Mouse (Mus musculus) lung, postnatal 0 days (tissue): ENCODE data around the gene Slc7a15. TPM values are rescaled to one million over a fixed set of nuclear protein-coding genes. Genes with fewer than 3 reads are reported as not detected.
"Not testable (repeated sequence)": the region's sequence is repeated elsewhere in the genome, so short reads cannot be mapped to it uniquely, and the experiment has no call there.

ENCODE experiments used
- ATAC-seq: fragments of 200-750 bp; cut with Nextera tagmentation; 2 replicates; pipeline ENCODE4 v1.8.0; 2017; ENCODE audit warnings: moderate library complexity
- DNase-seq: peaks from one replicate; pipeline ENCODE4 v3.0.0-alpha.2; 2016; ENCODE audit warnings: low spot score
- H3K27ac ChIP-seq: fragments of 300-500 bp; sonication (generic); 2 replicates; pipeline ENCODE4 v1.5.1; 2014; ENCODE audit warnings: antibody characterized with exemption, mild to moderate bottlenecking, low read length, mixed read lengths
- H3K27me3 ChIP-seq: fragments of 300-500 bp; sonication (generic); replicated peaks from 2 replicates; pipeline ENCODE4 v1.6.1; 2014; ENCODE audit warnings: low read length, mixed read lengths; ENCODE audit not compliant: insufficient read depth
- H3K36me3 ChIP-seq: fragments of 300-500 bp; sonication (generic); 2 replicates; pipeline ENCODE4 v1.6.1; 2014; ENCODE audit warnings: low read length, mixed read lengths; ENCODE audit not compliant: insufficient read depth
- H3K4me1 ChIP-seq: fragments of 300-500 bp; sonication (generic); 2 replicates; pipeline ENCODE4 v1.6.1; 2014; ENCODE audit warnings: antibody characterized with exemption, low read depth, low read length, mixed read lengths; ENCODE audit not compliant: insufficient read depth
- H3K4me2 ChIP-seq: fragments of 300-500 bp; sonication (generic); replicated peaks from 2 replicates; pipeline ENCODE4 v1.6.1; 2014; ENCODE audit warnings: low read depth, mild to moderate bottlenecking, low read length, moderate library complexity, mixed read lengths
- H3K4me3 ChIP-seq: fragments of 300-500 bp; sonication (generic); 2 replicates; pipeline ENCODE4 v1.5.1; 2014; ENCODE audit warnings: low read depth, low read length
- H3K9ac ChIP-seq: fragments of 300-500 bp; sonication (generic); replicated peaks from 2 replicates; pipeline ENCODE4 v1.6.1; 2014; ENCODE audit warnings: low read depth, mild to moderate bottlenecking
- H3K9me3 ChIP-seq: fragments of 300-500 bp; sonication (generic); 2 replicates; pipeline ENCODE4 v1.6.1; 2016; ENCODE audit warnings: low read length, mixed read lengths
- CTCF ChIP-seq: IDR thresholded peaks from 2 replicates; pipeline ENCODE4 v1.5.1; 2016; ENCODE audit warnings: antibody characterized with exemption, mild to moderate bottlenecking
- EP300 ChIP-seq: IDR thresholded peaks from 2 replicates; pipeline ENCODE4 v1.6.1; 2016; ENCODE audit warnings: antibody characterized with exemption, mild to moderate bottlenecking, control low read depth
- WGBS: fragments of 180-500 bp; shearing (Covaris S2); extraction: QIAGEN DNeasy Blood & Tissue Kit; methylation state at CpG from one replicate; pipeline ENCODE4 v1.1.7; 2014; 5-methylcytosine and 5-hydroxymethylcytosine counted together
- polyA plus RNA-seq: library from polyadenylated mRNA; unstranded; fragments of >200 nt; fragmentation: Nextera tagmentation; extraction: Ambion mirVana; gene quantifications from 2 replicates; pipeline ENCODE4 v1.2.1, GENCODE M21; 2015

Slc7a15 gene
- polyA plus RNA-seq, 1 experiment from 2014 or later = not detected

GRCm38 (mm10) chr12:8559876-8560275 lies 39.0 kb downstream of the Slc7a15 start:
- H3K27me3 ChIP-seq, H3K9me3 ChIP-seq, H3K4me2 ChIP-seq, DNase-seq, H3K36me3 ChIP-seq, H3K9ac ChIP-seq, ATAC-seq, H3K27ac ChIP-seq, H3K4me3 ChIP-seq, H3K4me1 ChIP-seq: not testable (repeated sequence)
- WGBS = 53% methylated on average over 3 of the region's 3 CpGs

DNA sequence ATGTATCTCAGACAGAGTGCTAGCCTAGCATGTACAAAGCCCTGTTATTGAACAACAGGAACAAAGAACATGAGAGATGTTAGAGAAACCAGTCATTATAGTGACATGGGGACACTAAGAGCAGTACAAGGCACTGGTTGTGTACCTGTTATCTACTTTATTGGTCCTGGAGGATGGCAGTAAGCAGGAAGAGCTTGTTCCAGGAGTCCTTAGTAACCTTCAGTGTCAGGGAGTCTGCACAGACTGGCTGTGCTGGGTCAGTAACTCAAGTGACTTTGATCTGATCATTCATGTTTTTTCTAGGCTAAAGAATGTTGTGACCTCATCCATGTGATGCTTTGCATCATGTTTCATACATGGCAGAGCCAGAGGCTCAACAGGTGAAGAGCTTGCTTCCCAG lies 42.7 kb downstream of the Slc7a15 start:
- TF ChIP-seq CTCF (no peak), EP300 (no peak)
- H3K9ac ChIP-seq = no peak overlapping the region
- no peaks in the 10 kb centered on the region for H3K27me3 ChIP-seq
- H3K9me3 ChIP-seq = no peaks in the 10 kb centered on the region
- no peak overlapping the region for H3K27ac ChIP-seq
- no peak overlapping the region for H3K4me2 ChIP-seq
- H3K36me3 ChIP-seq = no peaks in the 10 kb centered on the region
- H3K4me1 ChIP-seq = no peaks in the 10 kb centered on the region
- ATAC-seq (no peak), DNase-seq (no peak)
- no peak overlapping the region for H3K4me3 ChIP-seq

DNA sequence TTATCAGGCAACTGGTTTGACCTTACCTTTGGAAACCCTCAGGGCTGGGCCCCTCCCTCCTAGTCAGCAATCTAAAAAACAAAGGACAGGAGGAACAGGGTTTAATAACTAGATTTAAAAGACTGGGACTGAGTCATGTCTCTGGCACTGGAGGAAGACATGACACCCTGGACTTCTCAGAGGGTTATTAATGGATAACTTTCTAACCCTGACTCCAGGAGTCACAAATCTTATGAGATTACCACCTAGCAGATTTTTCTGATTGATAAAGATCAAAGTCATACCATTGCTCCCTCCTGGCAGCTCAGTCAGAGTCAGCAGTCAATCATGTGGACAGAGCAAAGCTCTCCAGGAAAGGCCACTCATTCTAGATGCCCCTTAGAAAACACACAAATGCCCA lies 43.4 kb downstream of the Slc7a15 start:
- Histone ChIP-seq H3K27ac (no peak overlapping the region), H3K4me3 (no peak overlapping the region), H3K36me3 (no peaks in the 10 kb centered on the region), H3K27me3 (no peaks in the 10 kb centered on the region), H3K9ac (no peak overlapping the region), H3K4me1 (no peaks in the 10 kb centered on the region), H3K4me2 (no peak overlapping the region), H3K9me3 (no peaks in the 10 kb centered on the region)
- no peak for DNase-seq
- TF ChIP-seq EP300 = no peak
- TF ChIP-seq CTCF = no peak
- no peak for ATAC-seq

GRCm38 (mm10) chr12:8547357-8547756 lies 51.5 kb downstream of the Slc7a15 start:
- TF ChIP-seq EP300 (no peak), CTCF (peak; percentile 100)
- 19% methylated on average over 11 of the region's 11 CpGs for WGBS

GRCm38 (mm10) chr12:8546801-8547200 lies 52.1 kb downstream of the Slc7a15 start:
- no peak overlapping the region for H3K27ac ChIP-seq
- WGBS = 80% methylated on average over 6 of the region's 6 CpGs

More at GRCm38 (mm10) chr12:8547357-8547756, 51.5 kb downstream of the Slc7a15 start:
- no peak overlapping the region for H3K9ac ChIP-seq
- no peak overlapping the region for H3K27ac ChIP-seq
- ATAC-seq (peak; percentile 87), DNase-seq (peak; percentile 94)
- H3K4me3 ChIP-seq = no peak overlapping the region
- H3K36me3 ChIP-seq = no peaks in the 10 kb centered on the region
- H3K4me1 ChIP-seq = no peaks in the 10 kb centered on the region
- H3K4me2 ChIP-seq = no peak overlapping the region
- H3K27me3 ChIP-seq = no peaks in the 10 kb centered on the region
- no peaks in the 10 kb centered on the region for H3K9me3 ChIP-seq

GRCm38 (mm10) chr12:8545066-8545610 lies 53.7 kb downstream of the Slc7a15 start:
- Histone ChIP-seq H3K4me1 (no peaks in the 10 kb centered on the region), H3K36me3 (no peaks in the 10 kb centered on the region), H3K4me3 (no peak overlapping the region), H3K27me3 (no peaks in the 10 kb centered on the region), H3K9ac (no peak overlapping the region), H3K4me2 (no peak overlapping the region), H3K27ac (no peak overlapping the region), H3K9me3 (no peaks in the 10 kb centered on the region)
- DNase-seq (no peak), ATAC-seq (no peak)
- no peak for TF ChIP-seq EP300
- TF ChIP-seq CTCF = no peak
- 75% methylated on average over 5 of the region's 5 CpGs for WGBS

More at GRCm38 (mm10) chr12:8546801-8547200, 52.1 kb downstream of the Slc7a15 start:
- Histone ChIP-seq H3K4me2 (no peak overlapping the region), H3K9me3 (no peaks in the 10 kb centered on the region), H3K4me3 (no peak overlapping the region), H3K36me3 (no peaks in the 10 kb centered on the region), H3K27me3 (no peaks in the 10 kb centered on the region), H3K9ac (no peak overlapping the region), H3K4me1 (no peaks in the 10 kb centered on the region)
- DNase-seq (no peak), ATAC-seq (no peak)
- no peak for TF ChIP-seq CTCF
- TF ChIP-seq EP300 = no peak

DNA sequence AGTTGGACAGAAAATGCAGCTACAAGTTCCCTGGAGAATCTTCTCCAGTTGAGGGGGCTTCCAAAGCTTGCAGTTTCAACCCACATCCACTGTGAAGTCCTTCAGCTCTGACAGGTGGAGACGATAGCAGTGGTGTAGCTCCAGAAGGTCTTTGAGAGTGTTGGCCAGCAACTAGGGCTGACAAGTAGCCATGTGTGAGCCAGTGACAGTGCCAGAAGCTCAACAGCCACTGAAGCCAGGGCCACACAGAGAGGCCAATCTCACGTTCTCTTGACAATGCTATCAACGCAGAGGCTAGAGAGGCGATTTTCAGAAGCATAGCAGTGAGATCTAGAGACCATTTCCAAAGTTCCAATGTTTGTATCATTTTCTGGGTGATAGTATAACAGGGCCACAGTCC lies 56.5 kb downstream of the Slc7a15 start:
- Histone ChIP-seq H3K27ac (no peak overlapping the region), H3K27me3 (no peaks in the 10 kb centered on the region), H3K4me2 (no peak overlapping the region), H3K4me1 (no peaks in the 10 kb centered on the region), H3K36me3 (no peaks in the 10 kb centered on the region), H3K9me3 (no peaks in the 10 kb centered on the region), H3K9ac (no peak overlapping the region), H3K4me3 (no peak overlapping the region)
- WGBS = 88% methylated on average over 4 of the region's 4 CpGs
- no peak for DNase-seq
- TF ChIP-seq EP300 (no peak), CTCF (no peak)
- ATAC-seq = no peak
